Mouse (Mus musculus) T-helper 17 cell (primary cell): ENCODE measurements at regions not wholly inside any gene's neighbourhood (a gene's known extent, or its start where the extent isn't known, plus 50 kb on each side); places are given as distances from the start of the nearest gene placed in this dataset.

Experiments
- in situ Hi-C, 2 experiments: fragments of 300-600 bp; cut with MboI, MseI; formaldehyde crosslinking; loops; 1 replicate in 1 of 2; 2 replicates in 1 of 2; pipeline ENCODE4 v1.15.1; 2025; ENCODE audit warnings: high pct_unique_total_duplicates in 2 of 2

- in situ Hi-C loops, result loop anchor here (10.0 kb wide), 2 partner anchors 119 to 1211 kb away; no protein-coding TSS in a partner anchor
Observed at GRCm38 (mm10) chr17:94165305-94165860, 584.4 kb downstream of the Mettl4 start.

- in situ Hi-C loops, result no loop called here
Observed at GRCm38 (mm10) chr17:94144298-94144697, 605.5 kb downstream of the Mettl4 start.

- in situ Hi-C loops, result no loop called here
Observed at GRCm38 (mm10) chr17:94133201-94133600, 616.6 kb downstream of the Mettl4 start.

GRCm38 (mm10) chr17:94093984-94094660, 655.7 kb downstream of the Mettl4 start:
- in situ Hi-C loops, result no loop called here

GRCm38 (mm10) chr17:94054436-94055060, 695.3 kb downstream of the Mettl4 start:
- in situ Hi-C loops, result no loop called here

- in situ Hi-C loops, result no loop called here
Observed at GRCm38 (mm10) chr17:94048475-94048874, 701.3 kb downstream of the Mettl4 start.

- in situ Hi-C loops, result no loop called here
Observed at GRCm38 (mm10) chr17:94038221-94038620, 711.6 kb downstream of the Mettl4 start.

GRCm38 (mm10) chr17:94012386-94012785, 737.4 kb downstream of the Mettl4 start:
- in situ Hi-C loops, result no loop called here

GRCm38 (mm10) chr17:94002095-94002494, 747.7 kb downstream of the Mettl4 start:
- in situ Hi-C loops, result no loop called here

- in situ Hi-C loops, result no loop called here
Observed at GRCm38 (mm10) chr17:94001515-94001914, 748.3 kb downstream of the Mettl4 start.

- in situ Hi-C loops, result no loop called here
Observed at GRCm38 (mm10) chr17:93986932-93987331, 762.9 kb downstream of the Mettl4 start.
